Mouse (Mus musculus) spleen, postnatal 10 days (tissue): ENCODE measurements around the gene Toporsl.

Experiments used
- DNase-seq, 2 experiments: peaks; one replicate each; pipeline ENCODE4 v3.0.0; 2021 to 2022; ENCODE audit warnings: low spot score in 2 of 2

Toporsl gene

DNA sequence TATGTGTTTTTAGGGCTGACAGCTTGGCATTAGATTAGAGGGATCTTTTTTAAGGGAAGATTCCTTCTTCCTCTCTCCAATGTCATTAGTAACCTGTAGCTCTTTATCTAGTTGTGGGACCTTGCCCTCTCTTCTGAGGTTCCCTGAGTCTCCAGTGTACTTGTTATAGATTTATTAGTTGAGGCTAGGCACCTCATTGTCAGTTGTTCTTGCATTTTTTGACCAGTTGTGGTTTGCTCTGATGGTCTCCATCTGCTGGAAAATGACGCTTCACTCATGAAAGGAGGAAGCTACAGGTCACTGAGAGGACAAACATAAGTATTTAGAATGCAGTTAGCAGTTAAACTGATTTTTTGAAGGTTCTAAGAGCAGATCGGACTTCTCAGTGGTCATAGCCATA lies at the start of gene Toporsl:
TSS of gene Toporsl (plus strand) at position 348 of the 400 bp plus-strand sequence.
- DNase-seq, result no peak

DNA sequence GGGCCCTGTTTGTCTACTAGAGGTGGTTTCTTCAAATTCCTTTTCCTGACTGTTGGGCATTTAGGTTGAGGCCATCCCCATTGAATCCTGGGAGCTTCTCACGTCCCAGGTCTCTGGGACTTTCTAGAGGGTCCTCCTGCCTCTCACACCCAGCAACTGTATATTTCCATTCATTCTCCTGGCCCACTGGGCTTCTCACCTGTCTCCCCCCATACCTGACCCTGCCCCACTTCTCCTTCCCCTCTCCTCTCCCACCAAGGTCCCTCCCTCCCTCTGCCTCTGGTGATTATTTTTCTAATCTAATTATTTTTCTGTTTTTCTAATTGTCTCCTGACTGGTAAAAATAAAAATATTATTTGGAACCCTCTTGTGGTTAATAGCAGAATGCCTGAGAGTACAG lies 38.4 kb upstream of the Toporsl start:
- no peak for DNase-seq

DNA sequence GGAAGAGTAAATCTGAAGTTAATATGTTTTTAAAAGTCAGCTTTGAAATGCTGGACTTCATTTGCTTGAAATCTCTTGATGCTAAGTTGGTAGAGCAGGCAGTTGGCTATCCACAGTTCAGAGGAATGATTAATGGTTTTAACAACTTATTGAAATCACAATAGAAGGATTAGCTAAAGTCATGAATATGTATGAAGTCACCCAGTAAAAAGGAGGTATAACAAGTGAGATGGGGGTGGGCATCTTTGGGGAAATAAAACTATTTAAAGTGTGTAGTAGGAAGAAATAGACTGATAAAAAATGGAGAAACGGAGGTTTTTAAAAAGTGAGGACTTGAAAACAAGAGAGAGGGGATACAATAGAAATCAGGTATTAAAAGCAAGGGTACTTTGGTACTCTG lies 38.0 kb upstream of the Toporsl start:
- no peak for DNase-seq

DNA sequence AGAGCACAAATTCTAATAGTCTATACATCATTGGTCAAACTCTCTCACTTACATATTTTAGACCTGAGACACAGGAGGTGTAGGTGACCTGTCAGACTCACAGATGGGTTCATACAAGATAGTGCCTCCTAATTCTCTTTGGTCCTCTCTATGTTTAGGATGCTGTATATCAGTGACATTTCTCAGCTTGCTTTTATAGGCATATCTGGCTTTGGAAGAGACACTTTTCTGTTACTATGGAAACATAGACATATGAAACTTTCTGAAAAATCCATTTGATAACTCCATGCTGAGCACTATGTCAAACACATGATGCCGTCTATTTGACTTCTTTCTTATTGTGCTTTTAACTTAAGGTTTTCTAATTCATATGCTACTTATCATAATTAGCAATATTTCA lies 32.2 kb upstream of the Toporsl start:
- no peak for DNase-seq

DNA sequence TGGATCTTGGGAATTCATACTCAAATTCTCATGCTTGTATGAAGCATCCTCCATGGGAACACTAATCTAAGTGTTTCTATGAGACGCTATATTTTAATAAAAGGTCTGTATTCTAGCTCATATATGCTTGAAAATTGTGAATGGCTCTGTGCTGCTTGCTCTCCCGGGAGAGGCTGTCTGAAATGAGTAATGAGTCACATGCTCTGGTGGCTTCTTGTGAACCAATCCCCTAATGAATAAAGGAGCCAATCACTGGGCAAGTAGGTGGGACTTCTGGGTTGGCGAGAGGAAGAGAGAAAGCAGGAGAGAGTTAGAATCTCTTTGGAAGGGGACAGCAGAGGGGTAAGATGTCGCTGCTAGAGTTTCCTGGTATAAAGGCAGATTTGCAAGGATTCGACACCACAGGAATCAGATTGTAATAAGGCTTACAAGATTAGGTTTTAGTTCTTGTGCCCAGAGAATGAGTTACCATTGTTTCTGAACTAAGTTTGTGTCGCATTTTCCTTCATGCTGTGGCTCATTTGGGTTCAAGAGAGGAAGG lies 9.8 kb upstream of the Toporsl start:
- no peak for DNase-seq

DNA sequence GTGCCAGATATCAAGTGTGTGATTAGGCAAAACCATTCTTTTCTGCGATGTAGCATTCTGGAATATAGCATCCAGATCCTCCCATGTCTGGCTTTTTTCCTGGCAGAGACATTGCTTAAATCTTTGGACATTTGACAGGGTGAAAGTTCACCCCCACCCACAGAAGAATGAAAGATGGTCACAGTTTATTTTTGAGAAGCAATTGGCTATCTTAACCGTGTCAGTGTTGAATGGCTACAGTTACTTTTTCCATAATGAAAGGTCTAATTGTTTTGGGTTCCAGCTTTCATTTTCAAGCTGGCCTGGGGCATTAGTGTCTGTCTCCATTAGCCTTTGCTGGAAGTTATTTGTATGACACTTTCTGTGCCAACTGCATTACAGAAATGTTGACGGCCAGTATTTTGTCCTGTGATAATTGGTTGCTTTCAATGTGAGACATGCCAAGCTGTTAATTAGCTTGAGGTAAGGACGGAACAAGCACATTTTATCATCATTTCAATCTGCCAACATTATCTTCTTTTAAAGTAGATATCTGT lies 2.2 kb upstream of the Toporsl start:
- DNase-seq, result no peak

DNA sequence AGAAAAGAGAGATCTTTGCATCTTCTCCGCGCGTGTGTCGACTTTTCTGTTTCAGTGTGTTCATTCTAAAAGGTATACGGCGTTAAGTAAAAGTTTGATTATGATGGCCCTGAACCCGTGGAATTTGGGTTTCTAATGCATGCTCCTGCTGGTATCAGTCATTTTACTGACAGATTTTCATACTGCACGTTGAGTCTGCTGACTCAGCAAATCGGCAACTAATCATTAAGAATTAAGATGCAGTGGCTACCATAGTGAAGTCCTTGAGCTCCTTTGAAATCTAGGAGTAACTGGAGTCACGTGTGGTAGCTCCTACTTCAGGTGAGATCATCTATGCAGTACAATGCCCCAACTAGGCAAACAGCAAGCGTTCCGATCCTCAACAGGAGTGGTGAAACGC lies 1.4 kb upstream of the Toporsl start:
- DNase-seq, result no peak

DNA sequence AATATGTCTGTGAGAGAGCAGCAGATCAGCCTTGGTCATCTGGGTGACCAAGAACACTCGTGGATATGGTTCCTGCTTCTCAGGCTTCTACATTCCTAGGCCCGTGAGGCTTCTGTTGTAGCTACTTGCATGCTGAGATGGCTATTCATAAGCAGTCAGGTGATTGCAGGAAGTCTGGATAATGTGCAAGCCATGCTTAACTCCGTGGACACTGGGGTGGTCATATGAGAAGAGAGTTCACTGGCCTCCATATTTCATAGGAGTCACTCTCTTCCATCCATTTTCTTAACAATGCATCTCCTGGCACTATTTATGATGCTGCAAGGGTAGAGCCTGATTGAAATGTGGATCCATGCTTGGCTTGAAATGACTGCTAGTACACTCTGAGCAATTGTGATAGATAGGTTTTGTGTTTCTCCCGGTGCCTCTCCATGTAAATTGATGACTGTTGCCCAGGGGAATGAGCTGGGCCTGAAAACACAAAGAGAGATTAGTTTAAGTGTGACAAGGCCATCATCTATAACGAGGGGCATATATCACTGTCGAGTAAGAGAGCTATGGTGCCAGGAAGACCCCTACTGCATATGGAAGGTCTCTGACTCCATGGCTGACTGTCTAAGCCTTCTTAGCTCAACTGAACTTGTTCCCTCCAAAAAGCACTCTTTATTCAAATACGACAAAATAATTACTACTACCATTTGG lies 2.3 kb downstream of the Toporsl start:
- DNase-seq, result no peak

DNA sequence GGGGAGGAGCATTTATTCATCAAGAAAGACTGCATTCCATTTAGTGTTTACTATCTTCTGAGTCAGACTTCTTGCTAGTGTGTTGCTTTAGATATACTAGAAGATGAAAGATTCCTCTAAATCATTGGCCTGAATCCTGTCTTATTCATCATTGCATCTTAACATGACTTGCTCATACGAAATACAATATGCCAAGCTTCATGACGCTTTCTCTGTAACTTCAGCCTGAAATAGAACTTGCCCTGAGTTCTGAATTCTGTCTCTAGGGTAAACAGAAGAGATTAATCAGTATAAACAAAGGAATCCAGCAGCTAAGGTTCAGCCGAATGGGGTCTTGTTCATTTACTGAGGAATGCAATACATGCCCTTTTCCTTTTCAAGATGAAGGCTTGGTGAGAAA lies 10.8 kb downstream of the Toporsl start:
- DNase-seq, result no peak

DNA sequence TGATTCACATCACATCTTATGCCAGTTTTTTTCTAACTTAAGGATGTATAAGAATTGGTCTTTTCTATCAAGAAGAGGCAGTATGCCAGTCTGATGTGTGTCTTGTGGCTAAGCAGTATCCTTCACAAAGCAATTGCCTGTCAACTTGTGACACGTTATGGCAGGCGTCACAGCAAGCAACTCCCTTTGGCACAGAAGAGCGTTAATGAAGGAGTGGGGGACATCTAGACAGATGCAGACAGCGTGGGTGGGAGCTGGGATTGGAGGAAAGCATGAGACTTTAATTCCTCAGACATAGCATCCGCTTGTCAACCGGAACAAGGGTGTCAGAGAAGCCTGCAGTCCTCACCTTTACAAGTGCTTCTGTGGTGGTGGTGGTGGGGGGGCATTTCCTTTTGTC lies 38.9 kb downstream of the Toporsl start:
- DNase-seq, result no peak

DNA sequence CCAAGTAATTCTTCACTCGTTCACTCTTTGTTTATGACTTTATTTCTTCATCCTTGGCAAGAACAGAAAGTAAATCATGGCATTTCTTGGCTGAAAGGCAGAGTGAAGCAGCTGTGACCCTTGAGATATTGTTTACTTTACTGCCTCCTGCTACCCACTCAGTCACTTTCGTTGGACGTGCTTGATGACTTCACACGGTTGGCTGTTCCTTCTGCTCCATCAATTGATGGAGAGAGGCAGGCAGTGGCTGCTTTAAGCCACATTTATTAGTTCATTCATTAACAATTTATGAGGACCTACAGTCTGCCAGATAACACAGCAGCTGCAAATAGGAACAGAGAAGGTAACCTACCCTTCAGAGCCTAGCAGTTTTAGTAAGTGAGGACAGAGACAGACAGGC lies 51.7 kb downstream of the Toporsl start:
- DNase-seq, result no peak

DNA sequence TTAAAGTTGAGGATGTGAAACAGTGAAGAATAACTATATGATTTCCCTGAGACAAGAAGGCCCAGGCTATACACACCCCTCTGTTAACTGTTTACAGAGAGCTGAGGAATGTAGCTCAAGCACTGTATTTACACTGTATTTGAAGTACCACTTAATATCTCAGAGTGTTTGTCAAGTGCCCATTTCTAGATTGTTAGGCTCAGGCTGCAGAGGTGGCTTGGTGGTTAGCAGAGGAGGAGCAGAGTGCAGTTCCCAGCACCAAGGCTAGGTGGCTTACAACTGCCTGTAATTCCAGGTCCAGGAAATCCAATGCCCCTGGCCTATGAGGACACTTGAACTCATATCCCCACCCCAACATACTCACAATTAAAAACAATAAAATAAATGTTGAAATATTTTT lies 63.6 kb downstream of the Toporsl start:
- DNase-seq, result no peak

DNA sequence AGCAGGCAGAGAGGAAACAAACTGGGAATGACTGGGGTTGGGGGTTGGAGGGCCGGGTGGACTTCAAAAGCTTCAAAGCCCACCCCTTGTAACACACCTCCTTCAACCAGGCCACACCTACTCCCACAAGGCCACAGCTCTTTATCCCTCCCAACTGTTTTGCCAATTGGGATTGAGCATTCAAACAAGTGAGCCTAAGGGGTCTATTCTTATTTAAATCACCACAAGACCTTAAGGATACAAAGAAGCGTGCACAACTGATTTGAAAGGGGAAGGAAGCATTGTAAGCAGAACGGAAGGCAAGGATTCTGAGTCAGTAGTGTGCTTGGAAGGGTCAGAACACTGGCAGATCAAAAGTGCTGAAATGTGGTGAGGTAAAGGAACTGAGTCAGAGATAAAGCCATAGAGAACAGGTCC lies 64.6 kb downstream of the Toporsl start:
- no peak for DNase-seq

DNA sequence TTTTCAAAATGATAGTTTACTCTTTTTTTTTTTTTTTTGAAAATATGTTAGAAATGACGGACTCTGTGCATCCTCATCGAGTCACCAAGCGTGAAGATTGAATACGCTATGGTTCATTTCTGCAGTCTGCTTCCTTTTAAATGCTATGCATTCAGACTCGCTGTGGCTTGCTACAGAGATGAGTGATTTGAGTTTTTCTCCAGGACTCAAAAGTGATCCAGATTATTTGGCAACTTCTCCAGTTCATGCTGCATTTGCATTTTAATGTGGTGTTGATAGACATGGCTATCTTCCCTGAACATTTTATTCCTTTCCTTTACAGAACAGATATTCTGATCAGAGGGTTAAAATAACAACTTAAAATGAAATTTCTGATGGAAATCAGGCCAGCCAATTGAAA lies 65.2 kb downstream of the Toporsl start:
- DNase-seq, result no peak
